Mouse (Mus musculus) testis, postnatal 10 days (tissue): ENCODE results near the gene Chchd6.

Source experiments
- DNase-seq: peaks from one replicate; pipeline ENCODE4 v3.0.0; 2021; ENCODE audit warnings: low spot score

The Chchd6 gene

GRCm38 (mm10) chr6:89585696-89586095, 9.8 kb downstream of the Chchd6 start:
- DNase-seq = no peak

- DNase-seq = no peak
Measured at GRCm38 (mm10) chr6:89584634-89585409, 10.6 kb downstream of the Chchd6 start.

GRCm38 (mm10) chr6:89583170-89583569, 12.3 kb downstream of the Chchd6 start:
- DNase-seq = no peak

- no peak for DNase-seq
Measured at GRCm38 (mm10) chr6:89574641-89575040, 20.8 kb downstream of the Chchd6 start.

GRCm38 (mm10) chr6:89573768-89574167, 21.7 kb downstream of the Chchd6 start:
- no peak for DNase-seq

GRCm38 (mm10) chr6:89572921-89573636, 22.4 kb downstream of the Chchd6 start:
- no peak for DNase-seq

GRCm38 (mm10) chr6:89569370-89569769, 26.1 kb downstream of the Chchd6 start:
- no peak for DNase-seq

- DNase-seq = no peak
Measured at GRCm38 (mm10) chr6:89566740-89567139, 28.7 kb downstream of the Chchd6 start.

GRCm38 (mm10) chr6:89563381-89563780, 32.1 kb downstream of the Chchd6 start:
- peak; percentile 28 for DNase-seq

GRCm38 (mm10) chr6:89560826-89561225, 34.6 kb downstream of the Chchd6 start:
- no peak for DNase-seq

- DNase-seq = no peak
Measured at GRCm38 (mm10) chr6:89557654-89558053, 37.8 kb downstream of the Chchd6 start.

- DNase-seq = no peak
Measured at GRCm38 (mm10) chr6:89556566-89556965, 38.9 kb downstream of the Chchd6 start.

GRCm38 (mm10) chr6:89555971-89556370, 39.5 kb downstream of the Chchd6 start:
- DNase-seq = no peak

- no peak for DNase-seq
Measured at GRCm38 (mm10) chr6:89554029-89554428, 41.4 kb downstream of the Chchd6 start.

GRCm38 (mm10) chr6:89553012-89553704, 42.3 kb downstream of the Chchd6 start:
- DNase-seq = peak; percentile 90

GRCm38 (mm10) chr6:89552321-89553011, 43.0 kb downstream of the Chchd6 start:
- no peak for DNase-seq

GRCm38 (mm10) chr6:89549157-89549556, 46.3 kb downstream of the Chchd6 start:
- no peak for DNase-seq

- DNase-seq = no peak
Measured at GRCm38 (mm10) chr6:89547951-89548350, 47.5 kb downstream of the Chchd6 start.

GRCm38 (mm10) chr6:89538102-89538751, 57.2 kb downstream of the Chchd6 start:
- DNase-seq = no peak

- no peak for DNase-seq
Measured at GRCm38 (mm10) chr6:89535626-89536225, 59.7 kb downstream of the Chchd6 start.

GRCm38 (mm10) chr6:89524766-89525165, 70.7 kb downstream of the Chchd6 start:
- DNase-seq = no peak
